Mouse (Mus musculus): Measurements from ENCODE around the gene Mpl.

Mpl gene

DNA sequence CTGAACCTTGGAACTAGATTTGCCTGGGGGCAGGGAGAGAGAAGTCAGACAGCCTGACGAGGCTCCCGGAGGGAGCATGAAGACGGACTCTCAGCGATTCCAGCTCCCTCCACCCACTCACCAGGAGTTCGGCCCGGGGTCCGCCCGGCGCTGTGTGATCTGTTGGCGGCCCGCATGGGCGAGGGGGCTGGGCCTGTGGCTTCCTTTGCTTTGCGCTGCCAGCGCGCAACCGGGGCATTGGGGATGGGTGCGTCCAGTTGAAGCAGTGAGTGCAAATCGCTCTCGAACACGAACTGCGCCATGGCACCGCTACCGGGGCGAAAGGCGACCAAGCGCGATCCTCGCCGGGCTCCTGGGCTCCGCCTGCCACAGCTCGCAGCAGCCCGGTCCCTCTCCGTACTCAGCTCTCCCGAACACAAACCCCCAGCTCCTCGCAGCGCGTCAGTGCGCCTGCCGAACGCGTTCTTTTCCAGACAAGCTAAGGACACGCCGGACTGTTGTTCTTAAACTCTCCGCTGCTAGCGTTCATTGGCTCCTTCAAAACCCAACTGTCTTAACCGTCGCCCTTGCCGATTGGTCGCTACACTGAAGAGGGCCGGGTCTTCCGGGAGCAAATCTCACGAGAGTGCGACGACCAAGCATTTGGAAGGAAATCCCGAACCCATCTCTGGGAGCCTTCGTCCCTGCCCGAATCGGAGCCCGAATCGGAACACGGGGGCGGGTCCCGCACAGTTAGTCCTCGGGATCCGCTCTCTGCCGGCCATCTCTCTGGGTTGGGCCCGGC lies 20.3 kb downstream of the Mpl start, which contains the start of gene Cdc20:
Gene Cdc20 (minus strand): TSS at position 533 of the 784 bp plus-strand sequence.
- CTCF ChIA-PET: interaction anchor here in 3 of 4 experiments (0.6 to 1.1 kb wide), 4 partner anchors 129 to 509 kb away, joined by 3 to 4 read pairs (median 4); no protein-coding TSS in a partner anchor

DNA sequence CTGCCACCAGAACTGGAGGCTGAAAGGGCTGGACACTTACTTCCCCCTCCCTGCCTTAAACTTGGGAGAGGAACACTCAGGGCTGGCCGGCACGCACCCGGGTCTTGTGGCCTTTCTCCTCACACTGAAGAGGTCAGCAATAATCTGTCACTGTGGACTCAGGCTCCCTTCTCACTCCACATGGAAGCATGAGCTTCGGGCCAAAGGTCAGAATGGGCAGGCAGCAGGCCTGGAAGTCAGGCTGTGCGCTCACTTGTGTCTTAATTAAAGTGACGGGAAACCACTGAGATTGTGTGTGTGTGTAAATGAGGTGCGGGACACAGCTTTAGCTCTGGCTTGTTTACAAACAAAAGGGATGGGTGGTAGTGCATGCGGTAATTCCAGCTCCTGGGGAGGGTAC lies 25.0 kb downstream of the Mpl start:
- ChIA-PET CTCF (no interaction called here), POLR2A (interaction anchor here (0.6 to 3.2 kb wide), 18 partner anchors 9 to 251 kb away, joined by 3 to 19 read pairs (median 4); partner anchors contain the start of genes Med8 (in 1 of the 4) and Szt2 (in 1 of the 4))

More for the DNA sequence above, 20.3 kb downstream of the Mpl start, which contains the start of gene Cdc20:
- POLR2A ChIA-PET: interaction anchor here (0.5 to 3.8 kb wide), 41 partner anchors 9 to 887 kb away, joined by 3 to 35 read pairs (median 4); partner anchors contain the start of genes Elovl1 (in 3 of the 4), Kdm4a (in 1 of the 4), Med8 (in 1 of the 4) and Tmem125 (in 1 of the 4)

DNA sequence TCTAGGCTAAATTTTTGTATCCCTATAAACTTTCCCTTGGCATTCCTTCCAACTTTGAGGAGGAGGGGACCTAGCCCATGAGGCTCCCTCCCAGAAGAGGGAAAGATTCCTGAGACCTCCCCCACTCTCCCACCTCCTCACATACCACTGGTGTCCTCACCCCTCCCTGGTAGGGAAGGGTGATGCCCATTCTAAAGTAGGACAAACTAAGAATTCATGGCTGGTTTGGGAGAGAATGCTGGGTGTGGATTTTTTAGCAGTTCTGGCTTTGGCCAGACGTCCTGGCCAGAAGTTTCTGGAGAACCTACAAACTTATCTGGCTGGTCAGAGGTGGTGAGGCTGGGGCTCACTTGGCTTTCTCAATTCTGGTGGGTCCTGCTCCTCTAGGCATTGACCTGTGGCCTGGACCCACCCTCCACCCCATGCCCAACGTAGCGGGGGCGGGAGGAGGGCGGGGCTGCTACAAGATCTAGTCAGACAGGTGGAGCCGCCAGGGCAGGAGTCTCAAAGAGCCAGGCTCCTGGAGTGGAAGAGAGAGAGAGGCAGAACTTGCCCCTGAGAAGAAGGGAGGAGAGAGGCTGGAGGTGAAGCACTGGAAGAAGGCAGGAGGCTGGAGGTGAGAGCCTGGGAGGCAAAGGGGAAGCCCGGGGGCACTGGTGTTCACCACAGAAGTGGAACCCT lies 28.0 kb downstream of the Mpl start:
- POLR2A ChIA-PET: interaction anchor here in 2 of 4 experiments (0.6 to 2.5 kb wide), 12 partner anchors 7 to 513 kb away, joined by 3 to 20 read pairs (median 6); partner anchors contain the start of genes Cdc20 (in 2 of the 2), Kdm4a (in 2 of the 2), Med8 (in 1 of the 2) and Szt2 (in 1 of the 2)
- CTCF ChIA-PET: interaction anchor here in 1 of 4 experiments (0.8 kb wide), 2 partner anchors 137 kb away, joined by 3 to 4 read pairs; no protein-coding TSS in a partner anchor

DNA sequence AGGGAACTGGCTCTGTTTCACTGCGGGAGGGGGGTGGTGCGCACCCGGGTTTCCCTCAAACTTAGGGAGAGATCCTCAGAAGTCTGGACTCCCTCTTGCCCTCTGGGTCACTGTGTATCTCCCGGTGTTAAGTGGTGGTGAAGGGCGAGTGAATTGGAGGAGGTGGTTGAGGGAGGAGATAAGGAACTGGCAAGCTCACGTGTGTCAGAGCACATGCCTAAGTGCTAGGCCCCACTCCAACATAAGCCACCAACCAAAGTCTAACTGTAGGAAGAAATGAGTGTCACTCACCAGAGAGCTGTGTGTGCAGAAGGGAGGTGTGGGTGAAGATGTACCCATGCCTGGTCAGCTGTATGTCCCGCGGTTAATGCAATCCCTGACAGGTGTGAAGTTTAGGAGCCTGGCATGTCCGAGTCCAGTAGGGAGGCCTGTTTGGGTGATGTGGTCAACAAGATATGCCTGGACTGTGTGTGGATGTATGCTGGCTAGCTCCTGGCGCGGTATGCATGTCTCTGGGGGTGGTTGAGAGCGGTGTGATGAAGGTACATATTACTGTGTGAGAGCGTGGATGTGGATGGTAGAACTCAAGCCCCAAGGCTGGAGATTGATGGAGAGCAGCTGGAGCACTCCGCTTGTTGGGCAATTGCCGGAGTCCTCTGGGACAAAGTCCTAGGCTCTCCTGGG lies 28.6 kb downstream of the Mpl start:
- CTCF ChIA-PET: interaction anchor here in 1 of 4 experiments (0.6 to 1.1 kb wide), 4 partner anchors 137 to 685 kb away, joined by 3 to 4 read pairs (median 4); no protein-coding TSS in a partner anchor
- POLR2A ChIA-PET: interaction anchor here in 3 of 4 experiments (0.6 to 2.5 kb wide), 17 partner anchors 8 to 513 kb away, joined by 3 to 20 read pairs (median 5); partner anchors contain the start of genes Cdc20 (in 3 of the 3), Kdm4a (in 2 of the 3), Tmem125 (in 2 of the 3) and Med8 (in 1 of the 3)

DNA sequence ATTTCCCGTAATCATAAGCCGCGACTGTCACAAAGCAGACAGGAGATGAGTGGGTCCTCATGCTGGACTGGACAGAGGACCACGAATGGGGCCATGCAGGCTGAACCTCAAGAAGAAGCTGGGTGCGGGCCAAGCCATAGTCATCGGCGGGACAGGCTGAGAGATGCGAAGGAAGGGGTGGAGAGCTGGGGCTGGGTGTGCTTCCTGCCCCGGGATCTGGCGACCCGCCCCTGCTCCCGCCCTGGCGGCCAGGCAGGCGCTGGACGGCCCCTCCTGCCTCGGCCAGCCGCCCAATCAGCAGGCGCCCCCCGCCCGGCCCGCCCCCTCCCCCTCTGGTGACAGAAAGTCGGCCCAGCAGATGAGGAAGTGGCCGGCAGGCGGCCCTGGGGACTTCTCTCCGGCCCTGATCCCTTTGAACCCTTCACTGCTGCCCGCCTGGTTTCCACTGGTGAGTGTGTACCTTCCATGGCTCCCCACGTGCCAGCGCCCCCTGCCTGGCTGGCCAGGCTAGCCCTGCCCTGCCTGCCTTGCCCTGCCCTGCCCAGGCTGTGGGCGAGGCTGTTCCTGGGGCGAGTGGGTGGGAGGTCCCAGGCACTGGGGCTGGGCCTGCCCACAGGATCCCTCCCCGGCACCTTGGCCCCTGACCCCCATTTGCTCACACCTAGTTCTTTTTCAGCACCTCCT lies 29.4 kb downstream of the Mpl start, which contains the start of gene Elovl1:
Gene Elovl1 (plus strand): TSS at position 326 of the 684 bp plus-strand sequence.
- POLR2A ChIA-PET: interaction anchor here in 3 of 4 experiments (0.6 to 3.3 kb wide), 35 partner anchors 8 to 681 kb away, joined by 3 to 20 read pairs (median 4); partner anchors contain the start of genes Cdc20 (in 3 of the 3), Kdm4a (in 2 of the 3), Tmem125 (in 2 of the 3) and Cfap57 (in 1 of the 3)
- CTCF ChIA-PET: interaction anchor here (0.6 to 1.6 kb wide), 9 partner anchors 70 to 1276 kb away, joined by 3 to 6 read pairs (median 3); no protein-coding TSS in a partner anchor

DNA sequence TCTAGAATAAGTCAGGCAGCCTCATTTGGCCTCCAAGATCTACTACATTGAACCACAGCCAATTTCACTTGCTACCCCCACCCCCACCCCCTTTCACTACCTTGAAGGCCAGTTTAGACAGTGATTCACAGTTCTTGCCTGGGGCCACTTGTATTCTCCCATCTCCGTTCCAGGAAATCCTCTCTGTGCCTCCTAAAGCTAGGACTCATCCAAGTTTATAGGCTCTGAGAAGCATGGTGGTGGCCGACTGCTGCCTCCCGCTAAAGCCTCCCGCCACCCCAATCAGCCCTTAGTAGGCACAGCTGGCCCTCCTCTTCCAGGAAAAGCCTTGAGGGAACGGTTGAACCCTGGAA lies 29.9 kb downstream of the Mpl start:
- POLR2A ChIA-PET: interaction anchor here (0.6 to 3.3 kb wide), 28 partner anchors 8 to 681 kb away, joined by 3 to 20 read pairs (median 4); partner anchors contain the start of genes Cdc20 (in 4 of the 4), Tmem125 (in 2 of the 4), Kdm4a (in 1 of the 4) and Med8 (in 1 of the 4)
- CTCF ChIA-PET: interaction anchor here (0.6 to 1.6 kb wide), 7 partner anchors 70 to 1275 kb away, joined by 3 to 6 read pairs (median 3); no protein-coding TSS in a partner anchor

DNA sequence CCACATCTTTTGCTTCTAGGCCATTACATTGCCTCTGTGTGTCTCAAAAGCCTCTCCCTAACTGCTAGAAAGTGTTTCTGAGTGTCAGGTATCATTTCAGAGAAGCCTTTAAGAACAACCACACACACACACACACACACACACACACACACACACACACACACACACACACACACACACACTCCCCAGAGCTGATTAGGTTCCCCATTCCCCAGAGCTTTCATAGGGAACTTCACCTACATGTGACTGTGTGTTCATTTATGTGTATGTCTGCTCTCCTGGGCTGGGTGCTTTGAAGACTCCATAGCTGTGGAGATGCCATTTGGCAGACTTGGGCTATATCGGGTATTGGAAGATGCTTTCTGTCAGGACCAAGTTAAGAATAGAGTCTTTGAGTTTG lies 31.9 kb downstream of the Mpl start:
- CTCF ChIA-PET: interaction anchor here in 1 of 4 experiments (0.7 kb wide), 1 partner anchor 19 kb away, joined by 6 read pairs; no protein-coding TSS in a partner anchor
- POLR2A ChIA-PET: interaction anchor here in 2 of 4 experiments (1.2 to 3.3 kb wide), 6 partner anchors 8 to 34 kb away, joined by 3 to 9 read pairs (median 5); partner anchors contain the start of gene Cdc20 (in 1 of the 2)

DNA sequence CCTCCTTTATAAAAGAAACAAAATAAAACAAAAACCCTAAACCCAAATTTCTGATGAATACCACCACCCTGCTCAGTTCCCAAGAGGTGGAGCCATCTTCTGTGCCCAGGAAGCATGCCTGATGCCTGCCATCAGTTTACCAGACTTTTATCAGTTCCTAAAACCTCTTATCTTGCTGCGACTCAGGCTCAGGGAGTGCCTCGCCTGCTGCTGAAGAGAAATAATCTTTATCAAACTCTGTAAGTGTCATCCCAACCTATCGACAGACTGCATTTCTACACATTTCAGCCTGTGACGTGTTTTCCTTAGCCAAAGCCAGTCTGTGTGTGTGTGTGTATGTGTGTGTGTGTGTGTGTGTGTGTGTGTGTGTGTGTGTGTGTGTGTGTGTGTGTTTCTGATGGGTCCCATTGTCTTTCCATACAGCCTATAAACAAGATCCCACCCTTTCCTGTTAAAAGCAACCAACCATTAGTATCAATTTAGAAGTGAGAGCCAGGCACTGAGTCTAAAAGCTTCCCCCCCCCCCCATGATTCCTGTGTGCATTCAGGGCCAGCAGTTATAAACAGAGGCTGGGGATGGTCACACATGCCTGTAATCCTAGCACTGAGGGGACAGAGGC lies 32.7 kb downstream of the Mpl start:
- CTCF ChIA-PET: interaction anchor here in 1 of 4 experiments (0.7 kb wide), 1 partner anchor 19 kb away, joined by 6 read pairs; no protein-coding TSS in a partner anchor

DNA sequence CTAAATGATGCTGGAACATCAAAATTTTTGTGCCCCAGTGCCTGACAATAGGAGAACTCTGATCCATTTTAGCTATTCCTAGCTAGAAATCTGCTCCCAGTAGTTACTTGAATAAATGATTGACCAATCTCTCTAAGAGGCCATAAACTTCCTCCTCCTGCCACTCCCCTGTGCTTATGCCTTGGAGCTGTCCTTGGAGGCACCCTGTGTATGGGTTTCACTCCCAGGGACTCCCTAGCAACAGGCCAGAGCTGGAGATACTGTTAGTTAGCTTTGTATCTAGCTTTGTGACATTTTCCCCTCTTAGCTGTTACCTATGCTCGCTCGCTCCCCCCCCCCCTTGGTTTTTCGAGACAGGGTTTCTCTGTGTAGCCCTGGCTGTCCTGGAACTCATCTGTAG lies 35.9 kb downstream of the Mpl start:
- CTCF ChIA-PET: interaction anchor here in 1 of 4 experiments (1.5 kb wide), 1 partner anchor 11 kb away, joined by 3 read pairs; no protein-coding TSS in a partner anchor
- POLR2A ChIA-PET: interaction anchor here in 2 of 4 experiments (0.5 to 2.8 kb wide), 10 partner anchors 10 to 123 kb away, joined by 3 to 19 read pairs (median 5); partner anchors contain the start of genes Cdc20 (in 1 of the 2), Med8 (in 1 of the 2), Szt2 (in 1 of the 2) and Tmem125 (in 1 of the 2)

More for the DNA sequence above, 32.7 kb downstream of the Mpl start:
- POLR2A ChIA-PET: interaction anchor here in 2 of 4 experiments (1.1 to 3.3 kb wide), 4 partner anchors 7 to 35 kb away, joined by 3 to 9 read pairs (median 5); partner anchors contain the start of gene Cdc20 (in 1 of the 2)

DNA sequence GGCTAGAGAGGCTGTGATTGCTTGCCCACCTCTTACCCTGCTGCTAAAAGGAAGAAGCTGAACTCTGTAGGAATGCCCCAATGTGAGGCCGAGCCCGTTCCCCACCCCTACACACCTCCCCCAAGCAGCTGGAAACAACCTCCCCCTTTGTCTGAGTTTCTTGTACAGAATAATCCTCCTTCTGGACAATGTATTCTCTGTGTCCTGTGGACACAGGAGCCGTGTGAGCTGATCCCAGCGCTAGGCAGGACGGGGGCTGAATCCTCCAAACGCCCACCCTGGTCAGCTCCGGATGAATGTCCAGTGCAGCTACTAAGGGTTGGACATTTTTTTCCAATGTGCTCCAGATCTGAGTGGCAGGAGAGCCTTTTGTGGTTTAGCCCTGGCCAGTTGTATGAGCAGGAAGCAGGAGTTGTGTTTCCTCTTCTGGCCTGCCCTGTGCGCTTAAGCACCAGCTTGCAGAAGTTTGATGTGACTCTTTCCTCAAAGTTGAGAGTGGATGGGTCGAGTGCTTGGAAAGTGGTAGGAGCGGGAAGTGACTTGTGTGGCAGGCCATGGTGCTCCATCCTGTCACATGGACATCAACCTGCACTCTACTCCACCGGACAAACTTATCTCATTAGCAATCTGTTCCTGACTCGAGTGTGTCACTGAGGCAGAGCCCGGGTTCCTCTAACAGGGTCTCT lies 40.1 kb downstream of the Mpl start:
- CTCF ChIA-PET: interaction anchor here in 3 of 4 experiments (0.6 to 1.1 kb wide), 4 partner anchors 28 to 363 kb away, joined by 3 to 4 read pairs (median 3); no protein-coding TSS in a partner anchor

DNA sequence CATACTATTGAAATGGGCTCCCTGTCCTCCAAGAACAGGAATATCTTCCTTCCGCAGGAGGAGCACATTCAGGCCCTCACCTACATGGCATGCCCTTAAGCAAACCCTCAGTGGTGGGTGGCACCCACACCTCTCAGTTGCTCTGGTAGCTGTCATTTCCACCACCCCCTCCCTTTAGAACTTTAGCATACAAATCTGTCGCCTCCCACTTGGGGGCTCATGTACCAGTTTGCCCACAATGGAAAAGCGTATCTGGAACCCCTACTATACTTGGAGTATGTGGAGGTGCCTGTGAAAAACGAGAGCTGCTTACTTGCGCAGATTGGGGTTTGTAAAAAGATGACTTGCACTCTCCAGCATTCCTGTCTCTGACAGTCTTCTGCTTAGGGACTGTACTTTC lies 41.0 kb downstream of the Mpl start:
- ChIA-PET CTCF (interaction anchor here in 3 of 4 experiments (0.6 to 1.1 kb wide), 3 partner anchors 29 to 167 kb away, joined by 3 read pairs; no protein-coding TSS in a partner anchor), POLR2A (interaction anchor here in 2 of 4 experiments (1.0 to 2.0 kb wide), 7 partner anchors 9 to 287 kb away, joined by 3 to 9 read pairs (median 3); partner anchors contain the start of genes Elovl1 (in 1 of the 2) and Kdm4a (in 1 of the 2))

More for the DNA sequence above, 40.1 kb downstream of the Mpl start:
- POLR2A ChIA-PET: interaction anchor here in 2 of 4 experiments (0.7 to 2.0 kb wide), 9 partner anchors 9 to 288 kb away, joined by 3 to 9 read pairs (median 3); partner anchors contain the start of genes Cdc20 (in 1 of the 2), Elovl1 (in 1 of the 2) and Kdm4a (in 1 of the 2)

DNA sequence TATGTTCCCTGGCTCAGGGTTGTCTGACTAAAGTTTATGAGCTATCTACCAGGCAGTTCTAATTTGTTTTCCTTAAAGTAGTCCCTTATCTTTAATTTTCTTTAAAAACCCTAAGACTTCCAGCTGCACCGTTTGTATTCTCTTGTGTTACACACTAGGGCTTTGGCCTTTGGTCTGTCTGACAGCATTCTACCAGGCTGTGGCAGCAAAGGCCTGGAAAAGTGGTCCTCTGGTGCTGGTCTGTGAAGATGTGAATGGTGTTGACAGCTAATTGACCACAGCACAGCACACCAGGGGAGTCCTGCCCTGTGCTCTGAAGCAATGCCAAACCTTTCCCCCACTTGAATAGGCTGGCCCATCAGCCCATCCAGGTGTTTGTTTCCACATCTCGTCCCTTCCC lies 41.5 kb downstream of the Mpl start:
- ChIA-PET POLR2A (interaction anchor here in 3 of 4 experiments (0.6 to 1.8 kb wide), 5 partner anchors 9 to 286 kb away, joined by 3 to 5 read pairs (median 4); partner anchors contain the start of gene Kdm4a (in 1 of the 3)), CTCF (interaction anchor here in 1 of 4 experiments (0.6 kb wide), 1 partner anchor 167 kb away, joined by 3 read pairs; no protein-coding TSS in a partner anchor)

DNA sequence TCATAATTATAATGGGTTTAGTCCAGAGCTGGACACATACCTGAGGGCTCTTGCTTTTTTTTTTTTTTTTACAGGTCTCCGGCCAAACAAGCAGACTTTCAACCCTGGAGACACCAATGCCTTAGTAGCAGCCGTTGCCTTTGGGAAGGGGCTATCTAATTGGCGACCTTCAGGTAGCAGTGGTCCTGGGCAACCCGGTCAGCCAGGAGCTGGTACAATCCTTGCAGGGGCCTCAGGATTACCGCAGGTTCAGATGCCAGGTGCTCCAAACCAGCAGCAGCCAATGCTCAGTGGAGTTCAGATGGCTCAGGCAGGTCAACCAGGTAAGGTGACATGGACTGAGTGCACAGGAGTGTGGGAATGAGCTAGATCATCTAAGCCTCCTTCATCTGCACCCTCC lies 43.8 kb downstream of the Mpl start:
- ChIA-PET POLR2A (interaction anchor here in 2 of 4 experiments (0.7 to 1.6 kb wide), 6 partner anchors 8 to 578 kb away, joined by 3 to 5 read pairs (median 3); partner anchors contain the start of genes Cdc20 (in 1 of the 2) and Elovl1 (in 1 of the 2)), CTCF (interaction anchor here in 3 of 4 experiments (0.6 to 0.7 kb wide), 3 partner anchors 204 to 728 kb away, joined by 3 to 5 read pairs (median 5); no protein-coding TSS in a partner anchor)

DNA sequence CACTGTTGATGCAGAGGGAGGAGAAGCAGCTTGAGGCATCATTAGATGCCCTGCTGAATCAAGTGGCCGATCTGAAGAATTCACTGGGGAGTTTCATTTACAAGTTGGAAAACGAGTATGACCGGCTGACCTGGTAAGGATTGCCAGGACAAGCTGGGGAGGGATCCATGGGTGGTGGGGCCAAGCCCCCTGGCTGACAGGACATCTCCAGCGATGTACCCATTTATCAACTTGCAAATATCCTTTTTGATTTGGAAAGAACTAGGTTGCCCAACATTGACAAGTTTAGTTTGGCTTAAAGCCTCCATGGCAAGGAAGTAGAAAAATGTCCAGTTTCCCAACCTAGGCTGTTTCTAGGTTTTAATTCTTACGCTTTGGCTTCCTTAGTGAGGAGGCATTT lies 46.4 kb downstream of the Mpl start:
- ChIA-PET POLR2A (interaction anchor here (0.7 to 2.7 kb wide), 12 partner anchors 10 to 210 kb away, joined by 3 to 10 read pairs (median 4); partner anchors contain the start of genes Elovl1 (in 2 of the 4), Cdc20 (in 1 of the 4), Cfap57 (in 1 of the 4) and Ebna1bp2 (in 1 of the 4)), CTCF (no interaction called here)
